Mouse (Mus musculus): ENCODE measurements around the gene Gja4.
A peak's percentile ranks its signal among the peaks of the same experiment; 100 is the strongest.

Gja4 gene

GRCm38 (mm10) chr4:127313861-127314260 lies at the start of gene Gja4:
Gene Gja4, minus strand, starts transcription at chr4:127314039.
- DNase-seq (ENCODE audit: low spot score) = no peak

DNA sequence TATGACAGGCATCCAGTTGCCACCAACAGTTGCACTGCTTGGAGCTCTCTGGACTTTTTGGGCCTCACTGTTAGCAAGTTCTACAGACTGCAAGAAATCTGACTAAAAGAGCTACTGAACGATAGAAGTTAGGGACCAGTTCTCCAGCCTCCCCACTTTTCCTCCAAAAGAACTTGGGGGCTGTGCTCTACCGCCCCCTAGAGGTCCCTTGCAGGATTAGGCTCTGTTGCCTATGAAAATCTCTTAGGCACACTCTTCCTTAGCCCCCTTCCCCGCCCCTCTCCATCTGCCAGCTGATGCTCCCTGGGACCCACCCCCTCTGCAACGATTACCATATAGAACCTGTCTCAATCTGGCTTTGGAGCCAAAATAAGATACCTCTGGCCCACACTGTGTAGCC lies 49.5 kb upstream of the Gja4 start:
- no peak for DNase-seq (ENCODE audit: low spot score)

GRCm38 (mm10) chr4:127362520-127362919 lies 48.7 kb upstream of the Gja4 start:
- no peak for DNase-seq (ENCODE audit: low spot score)

DNA sequence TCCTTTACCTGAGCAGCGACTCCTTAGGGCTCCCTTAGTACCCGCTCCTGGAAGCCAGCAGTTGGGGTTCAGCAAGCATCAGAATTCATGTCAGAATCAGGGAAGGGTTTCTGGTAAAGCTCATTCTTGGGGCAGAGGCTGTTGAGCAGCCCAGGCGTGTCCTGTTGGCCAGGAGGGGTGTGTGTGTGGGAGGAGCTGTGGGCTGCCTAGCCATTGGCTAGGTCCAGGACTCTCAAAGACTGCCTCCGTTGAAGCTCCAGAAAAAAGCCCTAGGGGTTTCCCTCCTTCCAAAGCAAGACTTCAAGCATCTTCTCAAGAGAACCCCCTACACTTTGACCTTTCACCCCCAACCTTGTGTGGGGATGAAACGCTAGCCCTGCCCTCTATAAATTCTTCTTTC lies 44.2 kb upstream of the Gja4 start, which contains the start of gene Gjb5:
Gene Gjb5 (minus strand): TSS at position 164 of the 400 bp plus-strand sequence.
- DNase-seq (ENCODE audit: low spot score) = no peak

DNA sequence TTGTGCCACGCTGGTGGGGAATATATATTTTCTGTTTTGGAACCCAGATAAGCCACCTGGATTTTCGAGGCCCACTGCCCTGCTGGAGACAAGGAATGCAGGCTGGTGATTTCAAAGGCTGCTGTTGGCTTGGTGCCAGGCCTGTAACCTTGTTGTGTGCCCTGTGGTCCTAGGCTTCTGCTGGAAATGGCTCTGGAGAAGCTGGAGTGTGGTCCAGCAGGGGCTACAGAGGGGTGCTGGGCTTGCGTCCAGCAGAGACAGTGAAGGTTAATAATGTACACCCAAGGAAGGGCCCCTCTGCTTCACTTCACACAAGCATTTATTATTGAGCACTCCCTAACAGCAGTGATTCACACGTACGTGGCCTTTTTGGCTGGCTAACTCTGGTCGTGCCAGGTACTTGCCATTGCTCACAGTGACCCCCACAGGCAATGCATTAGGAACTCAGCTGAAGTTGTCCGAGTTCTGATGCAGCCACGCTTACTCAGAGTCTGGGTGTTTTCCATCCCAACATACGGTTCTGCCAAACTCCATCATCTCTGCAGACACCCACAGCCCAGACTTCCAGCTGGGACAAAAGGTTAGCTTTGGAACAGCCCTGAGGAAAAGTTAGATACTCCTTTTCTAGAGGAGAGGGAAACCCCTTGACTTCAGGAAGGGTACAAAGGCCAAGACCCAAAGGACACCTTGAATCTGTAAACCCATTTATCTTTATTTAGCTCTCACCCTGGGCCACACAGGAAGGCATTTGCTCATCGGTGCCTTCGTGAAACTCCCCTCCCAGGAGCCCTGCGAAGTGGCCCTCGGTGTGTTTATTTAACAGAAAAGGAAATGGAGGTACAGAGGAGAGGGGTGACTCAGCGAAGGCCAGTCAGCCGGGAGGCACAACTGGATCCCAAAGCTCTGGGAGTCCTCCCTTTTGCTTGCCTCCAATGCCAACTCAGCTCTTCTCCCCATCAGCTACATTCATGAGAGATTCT lies 41.0 kb upstream of the Gja4 start:
- DNase-seq (ENCODE audit: low spot score) = no peak

DNA sequence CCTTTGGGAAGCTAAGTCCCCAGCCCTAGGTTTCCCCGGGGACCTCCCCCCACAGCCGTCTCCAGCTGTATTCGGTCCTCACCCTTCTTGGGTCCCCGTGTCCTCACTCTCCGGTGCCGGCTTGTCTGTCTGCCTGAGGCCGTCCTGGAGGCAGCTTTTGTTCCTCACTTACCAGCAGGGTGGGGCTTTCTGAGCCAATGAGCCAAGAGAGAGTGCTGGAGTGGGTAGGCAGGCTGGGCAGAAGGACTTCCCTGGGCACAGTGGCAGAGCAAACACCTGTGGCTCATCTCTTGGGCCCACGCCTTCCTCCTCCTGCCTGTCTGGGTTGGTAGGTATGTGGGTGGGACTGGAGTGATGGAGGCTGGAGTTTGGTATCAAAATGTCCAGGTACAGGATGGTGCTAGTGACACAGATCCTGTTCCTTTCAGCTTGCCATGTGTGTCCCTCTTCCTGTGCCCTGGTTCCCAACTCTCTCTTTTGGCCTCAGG lies 40.2 kb upstream of the Gja4 start, which contains the start of gene Gjb4:
Gene Gjb4 (minus strand): TSS at position 131 of the 488 bp plus-strand sequence.
- no peak for DNase-seq (ENCODE audit: low spot score)

DNA sequence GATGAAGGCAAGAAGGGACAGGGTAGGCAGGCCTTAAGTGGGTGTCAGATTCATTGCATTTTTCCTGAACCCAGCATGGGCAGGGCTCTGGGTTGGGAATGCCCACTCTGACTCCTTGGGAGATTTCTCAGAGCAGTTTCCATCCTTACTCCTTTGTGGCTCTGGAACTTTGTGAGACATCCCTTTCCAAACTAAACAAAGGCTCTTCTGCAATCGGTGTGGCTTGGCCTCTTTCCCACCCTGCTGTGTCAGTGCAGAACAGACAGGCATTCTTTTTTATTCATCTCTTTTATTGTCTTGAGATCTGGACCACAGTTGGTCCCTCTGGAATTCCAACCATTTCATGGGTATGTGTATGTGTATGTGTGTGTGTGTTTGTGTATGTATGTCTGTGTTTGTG lies 38.8 kb upstream of the Gja4 start:
- no peak for DNase-seq (ENCODE audit: low spot score)

DNA sequence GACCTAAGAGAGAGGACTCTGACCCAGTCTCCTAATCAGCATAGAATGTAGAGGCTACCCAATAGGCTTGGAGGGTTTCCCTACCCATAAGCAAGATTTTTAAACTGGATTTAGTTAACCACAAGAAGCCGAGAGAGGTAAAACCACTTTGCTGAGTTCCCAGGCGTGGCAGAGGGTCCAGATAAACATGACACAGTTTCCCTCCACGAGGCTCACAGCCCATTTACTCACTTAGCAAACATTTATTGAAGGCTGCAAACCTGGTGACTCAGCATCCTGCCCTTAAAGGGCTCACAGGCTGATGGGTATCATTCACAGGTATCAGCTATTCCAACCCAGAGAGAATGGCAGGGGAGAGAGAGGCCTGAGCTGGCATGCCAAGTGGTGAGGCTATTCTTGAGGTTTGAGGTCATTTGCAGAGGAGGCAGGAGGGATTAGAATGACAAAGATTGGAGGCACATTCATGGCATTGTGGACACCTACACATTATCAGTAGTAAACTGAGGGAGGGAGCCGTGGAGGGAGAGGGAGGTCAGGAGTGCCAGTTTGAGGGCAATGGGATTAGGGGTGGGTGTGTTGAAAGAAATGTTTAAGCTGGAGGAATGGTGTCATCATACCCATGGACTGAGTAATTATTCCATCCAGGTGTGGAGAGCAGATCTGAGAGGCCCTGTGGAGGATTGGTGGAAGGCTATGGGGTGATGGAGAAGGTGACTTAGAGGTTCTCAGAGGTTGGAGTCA lies 35.9 kb upstream of the Gja4 start:
- DNase-seq (ENCODE audit: low spot score) = no peak

GRCm38 (mm10) chr4:127345000-127345399 lies 31.2 kb upstream of the Gja4 start:
- DNase-seq (ENCODE audit: low spot score) = no peak

GRCm38 (mm10) chr4:127341372-127341771 lies 27.5 kb upstream of the Gja4 start:
- no peak for DNase-seq (ENCODE audit: low spot score)

GRCm38 (mm10) chr4:127337668-127338067 lies 23.8 kb upstream of the Gja4 start:
- no peak for DNase-seq (ENCODE audit: low spot score)

DNA sequence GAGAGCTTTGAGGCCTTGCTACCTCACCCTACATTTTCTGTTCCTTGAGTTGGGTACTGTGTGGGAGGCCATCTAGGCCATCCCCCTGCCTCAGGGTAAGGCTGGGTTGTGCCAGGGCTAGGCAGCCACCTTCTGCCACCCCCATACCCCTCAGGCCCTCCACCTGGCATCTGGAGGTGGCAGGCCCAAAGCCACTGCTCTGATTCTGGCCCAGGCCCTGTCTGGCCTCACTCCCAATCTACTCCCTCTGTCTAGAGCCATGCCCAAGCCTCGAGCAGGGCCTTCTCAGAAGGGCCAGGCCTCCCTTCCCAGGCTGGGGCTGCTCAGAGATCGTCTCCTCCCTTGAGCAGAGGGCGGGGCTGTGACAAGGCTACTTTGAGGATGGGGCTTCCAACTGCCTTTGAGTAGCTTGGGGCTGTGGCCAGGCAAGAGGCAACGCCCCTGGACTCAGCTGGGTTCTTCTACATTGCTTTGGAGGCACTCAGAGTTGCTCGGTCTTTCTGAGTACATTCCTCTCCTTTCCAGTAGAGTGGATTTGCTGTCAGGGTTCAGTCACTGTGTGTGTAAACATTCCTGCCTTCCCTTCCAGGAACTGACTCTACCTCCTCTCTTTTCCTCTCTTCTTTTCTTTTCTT lies 21.1 kb upstream of the Gja4 start:
- DNase-seq (ENCODE audit: low spot score) = no peak

DNA sequence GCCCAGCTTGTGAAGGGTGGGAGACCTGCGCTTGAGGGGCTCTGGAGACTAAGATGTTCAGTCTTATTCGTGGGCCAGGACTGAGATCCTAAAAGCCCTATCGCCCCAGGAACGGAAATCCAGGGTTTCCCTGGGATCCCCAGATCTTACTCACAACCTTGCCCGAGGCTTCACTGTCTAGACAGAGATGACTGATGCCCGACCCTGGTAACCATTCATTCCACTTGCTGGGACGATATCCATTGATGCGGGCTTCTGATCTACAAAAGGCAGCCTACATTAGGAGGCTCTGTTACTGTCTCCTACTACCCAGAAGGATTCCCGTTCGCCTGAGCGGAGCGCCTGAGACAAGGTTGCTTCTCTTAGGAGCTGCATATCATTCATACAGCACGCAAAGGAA lies 17.3 kb upstream of the Gja4 start:
- DNase-seq (ENCODE audit: low spot score) = no peak

DNA sequence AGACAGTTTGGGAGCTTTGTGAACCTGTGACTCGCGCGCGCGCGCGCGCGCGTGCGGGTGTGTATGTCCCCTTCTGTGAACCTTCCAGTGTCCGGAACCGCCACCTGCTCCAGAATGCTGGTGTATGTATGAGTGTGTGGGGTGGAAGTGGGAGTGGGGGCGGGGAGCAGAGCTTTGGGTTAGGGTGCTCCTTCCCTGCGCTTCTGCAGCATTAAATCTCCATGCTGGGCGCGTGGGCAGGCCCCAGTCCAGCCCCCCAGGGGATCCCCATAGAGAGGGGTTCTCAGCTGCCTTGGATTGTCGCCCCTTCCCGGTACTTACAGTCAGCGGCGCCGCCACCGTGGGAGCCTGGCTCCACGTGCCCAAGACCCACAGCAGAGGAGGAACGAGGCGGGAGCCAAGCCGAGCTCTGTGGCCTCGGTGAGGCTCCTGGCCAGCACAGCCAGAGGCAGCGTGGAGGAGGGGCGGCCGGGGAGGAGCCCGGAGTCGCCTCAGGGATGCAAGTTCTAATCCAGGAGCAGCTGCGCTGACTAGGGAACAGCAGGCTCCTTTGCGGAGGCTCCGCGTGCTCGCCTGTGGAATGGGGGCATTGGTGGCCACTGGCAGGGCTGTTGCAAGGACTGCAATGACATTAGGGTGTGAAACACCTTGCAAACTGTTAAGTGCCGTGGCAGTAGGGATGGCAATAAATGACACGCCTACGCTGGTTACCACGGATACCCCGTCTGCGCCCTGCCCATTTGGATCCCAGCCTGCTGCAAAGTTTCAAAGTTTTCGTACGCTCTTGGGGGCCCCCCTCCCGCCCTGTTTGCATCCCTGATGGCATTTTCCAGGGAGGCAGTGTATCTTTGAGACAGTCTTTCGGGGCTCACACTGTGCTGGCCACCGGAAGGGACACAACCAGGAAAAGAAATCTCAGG lies 16.6 kb upstream of the Gja4 start, which contains the start of gene Gjb3:
Gene Gjb3 (minus strand): TSS at position 664 of the 920 bp plus-strand sequence.
- no peak for DNase-seq (ENCODE audit: low spot score)

DNA sequence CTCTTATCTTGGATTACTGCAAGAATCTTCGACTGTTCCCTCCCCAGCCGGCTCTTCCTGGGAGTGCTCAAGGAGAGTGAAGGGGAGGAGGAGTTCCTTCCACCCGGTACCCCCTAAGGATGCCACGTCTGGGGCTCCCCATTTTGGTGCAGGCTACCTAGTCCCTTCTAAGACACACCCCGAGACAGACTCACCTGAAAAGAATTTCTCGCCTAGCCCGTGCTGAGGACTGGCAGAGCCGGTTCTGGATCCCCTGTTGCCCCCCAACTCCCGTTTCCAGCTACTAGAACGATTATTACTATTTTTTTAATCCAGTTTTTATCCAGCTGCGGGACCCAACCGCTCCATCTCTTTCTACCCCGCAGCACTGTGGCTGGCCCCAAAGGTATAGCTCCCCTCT lies 15.9 kb upstream of the Gja4 start:
- DNase-seq (ENCODE audit: low spot score) = no peak

GRCm38 (mm10) chr4:127329046-127329445 lies 15.2 kb upstream of the Gja4 start:
- DNase-seq (ENCODE audit: low spot score) = no peak

- no peak for DNase-seq (ENCODE audit: low spot score)
These were observed 14.5 kb upstream of the Gja4 start for GRCm38 (mm10) chr4:127328378-127328777.

GRCm38 (mm10) chr4:127327749-127328148 lies 13.9 kb upstream of the Gja4 start:
- no peak for DNase-seq (ENCODE audit: low spot score)

GRCm38 (mm10) chr4:127327258-127327657 lies 13.4 kb upstream of the Gja4 start:
- DNase-seq (ENCODE audit: low spot score) = no peak

DNA sequence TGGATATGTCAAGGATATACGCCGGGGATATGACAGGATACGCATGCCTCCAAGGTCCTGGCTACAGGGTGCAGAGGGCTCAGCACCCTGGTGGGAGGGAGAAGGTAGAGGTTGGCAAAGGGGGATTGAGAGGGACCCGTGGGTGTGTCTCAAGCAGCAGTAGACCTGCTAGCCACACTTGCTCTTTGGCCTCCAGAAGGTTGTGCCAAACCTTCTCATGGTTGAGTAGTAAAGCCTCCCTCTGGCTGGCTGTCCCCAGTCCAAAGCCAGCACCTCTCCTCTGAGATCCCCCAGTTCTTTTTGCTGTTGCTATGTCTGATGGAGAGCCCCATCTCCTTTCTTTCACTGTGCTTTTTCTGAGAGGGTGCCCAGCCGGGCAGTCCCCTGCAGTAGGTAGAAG lies 11.4 kb upstream of the Gja4 start:
- no peak for DNase-seq (ENCODE audit: low spot score)

DNA sequence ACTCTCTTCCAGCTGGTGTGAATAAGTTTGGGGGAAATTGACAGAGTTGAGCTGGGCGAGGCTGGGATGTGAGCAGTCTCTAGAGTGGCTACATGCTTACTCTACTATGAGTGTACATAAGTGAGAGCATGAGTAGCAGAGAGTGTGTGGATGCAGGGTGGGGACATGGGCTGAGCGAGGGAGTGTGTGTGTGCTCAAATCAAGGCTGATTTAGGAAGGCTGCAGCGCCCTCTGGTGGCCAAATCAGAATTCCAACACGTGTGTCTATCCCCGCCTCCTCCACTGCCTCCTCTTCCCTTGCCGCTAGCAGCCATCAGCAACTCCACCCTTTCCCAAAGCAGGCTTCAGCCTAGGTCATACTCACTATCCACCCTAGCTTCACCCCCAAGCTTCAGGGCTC lies 10.9 kb upstream of the Gja4 start:
- peak; percentile 33 for DNase-seq (ENCODE audit: low spot score)

Data from layer of hippocampus, adult 9-10 months (tissue).